Mouse (Mus musculus) heart, embryonic 12.5 days (tissue): ENCODE results near the gene Olfr1513. TPM values are rescaled to one million over a fixed set of nuclear protein-coding genes. Genes with fewer than 3 reads are reported as not detected.
A peak's percentile ranks its signal among the peaks of the same experiment; 100 is the strongest.
"Not testable (repeated sequence)": the region's sequence is repeated elsewhere in the genome, so short reads cannot be mapped to it uniquely, and the experiment has no call there.

Experiments used
- ATAC-seq: fragments of 200-750 bp; cut with Nextera tagmentation; 2 replicates; pipeline ENCODE4 v1.8.0; 2017; ENCODE audit warnings: moderate TSS enrichment, moderate library complexity; ENCODE audit not compliant: insufficient number of reproducible peaks, low FRiP score
- H3K27ac ChIP-seq: fragments of 300-500 bp; sonication (generic); 2 replicates; pipeline ENCODE4 v1.5.1; 2016; ENCODE audit warnings: mild to moderate bottlenecking, moderate library complexity; ENCODE audit not compliant: poor library complexity, severe bottlenecking
- H3K27me3 ChIP-seq: fragments of 300-500 bp; sonication (generic); replicated peaks from 2 replicates; pipeline ENCODE4 v1.6.1; 2016; ENCODE audit warnings: mild to moderate bottlenecking, moderate library complexity
- H3K36me3 ChIP-seq: fragments of 300-500 bp; sonication (generic); 2 replicates; pipeline ENCODE4 v1.6.1; 2016; ENCODE audit warnings: mild to moderate bottlenecking, moderate library complexity
- H3K4me1 ChIP-seq: fragments of 300-500 bp; sonication (generic); replicated peaks from 2 replicates; pipeline ENCODE4 v1.6.1; 2016; ENCODE audit warnings: mild to moderate bottlenecking
- H3K4me2 ChIP-seq: fragments of 300-500 bp; sonication (generic); 2 replicates; pipeline ENCODE4 v1.6.1; 2016; ENCODE audit warnings: mild to moderate bottlenecking, moderate library complexity
- H3K4me3 ChIP-seq: fragments of 300-500 bp; sonication (generic); 2 replicates; pipeline ENCODE4 v1.5.1; 2016; ENCODE audit warnings: mild to moderate bottlenecking
- H3K9ac ChIP-seq: fragments of 300-500 bp; sonication (generic); 2 replicates; pipeline ENCODE4 v1.6.1; 2016; ENCODE audit warnings: mild to moderate bottlenecking, moderate library complexity
- H3K9me3 ChIP-seq: fragments of 300-500 bp; sonication (generic); replicated peaks from 2 replicates; pipeline ENCODE4 v1.6.1; 2016; ENCODE audit warnings: mild to moderate bottlenecking, moderate library complexity
- WGBS: fragments of 180-500 bp; shearing (Covaris S2); methylation state at CpG from one replicate; pipeline ENCODE4 v1.1.7; 2016; 5-methylcytosine and 5-hydroxymethylcytosine counted together
- polyA plus RNA-seq: library from polyadenylated mRNA; unstranded; fragments of >200 nt; fragmentation: Nextera tagmentation; extraction: Ambion mirVana; gene quantifications from 2 replicates; pipeline ENCODE4 v1.2.1, GENCODE M21; 2016

Gene Olfr1513
- polyA plus RNA-seq, 1 experiment from 2014 or later = not detected

- no peak for ATAC-seq
- H3K27me3 ChIP-seq = peaks cover 58% of the 10 kb centered on the region
- no peak overlapping the region for H3K27ac ChIP-seq
- H3K9ac ChIP-seq = peak overlapping the region; percentile 61
- H3K9me3 ChIP-seq = no peaks in the 10 kb centered on the region
- peak overlapping the region; percentile 56 for H3K4me3 ChIP-seq
- 3% methylated on average over 14 of the region's 14 CpGs for WGBS
- H3K4me2 ChIP-seq = peak overlapping the region; percentile 94
- H3K4me1 ChIP-seq = peaks cover 8% of the 10 kb centered on the region; the same call in 1 of the 2 replicates
- H3K36me3 ChIP-seq = no peaks in the 10 kb centered on the region
These were observed 28.8 kb downstream of the Olfr1513 start for GRCm38 (mm10) chr14:52327375-52327901.

DNA sequence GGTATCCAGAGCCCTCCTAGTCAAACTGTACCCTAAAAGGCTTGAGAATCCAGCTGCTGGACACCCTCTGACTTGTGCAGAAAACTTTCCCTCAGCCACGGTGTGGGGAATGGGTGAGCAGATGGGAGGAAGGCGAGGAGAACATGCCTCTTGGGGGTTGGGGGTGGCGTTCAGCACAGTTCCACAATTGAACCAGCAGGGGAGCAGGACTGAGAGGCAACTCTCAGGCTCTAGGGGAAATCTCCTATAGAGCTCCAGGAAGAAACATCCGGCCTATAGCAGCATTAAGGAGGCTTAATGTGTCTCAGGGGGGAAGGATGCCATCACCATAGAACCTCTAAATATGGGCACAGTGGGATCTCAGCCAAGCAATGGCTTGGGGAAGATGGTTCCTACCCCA lies 30.3 kb downstream of the Olfr1513 start:
- no peaks in the 10 kb centered on the region for H3K9me3 ChIP-seq
- no peak for ATAC-seq
- WGBS = 13% methylated on average over 4 of the region's 4 CpGs

GRCm38 (mm10) chr14:52319361-52319760 lies 36.8 kb downstream of the Olfr1513 start:
- H3K9ac ChIP-seq = no peak overlapping the region
- H3K27ac ChIP-seq = no peak overlapping the region
- H3K4me1 ChIP-seq = peaks cover 19% of the 10 kb centered on the region
- no peak overlapping the region for H3K4me2 ChIP-seq
- H3K36me3 ChIP-seq = peaks cover 5% of the 10 kb centered on the region
- 49% methylated on average over 6 of the region's 6 CpGs for WGBS
- H3K9me3 ChIP-seq = no peaks in the 10 kb centered on the region
- no peak for ATAC-seq
- H3K27me3 ChIP-seq = 0 out of 2 replicates have a peak, but pooled peaks cover 3% of the 10 kb centered on the region
- H3K4me3 ChIP-seq = no peak overlapping the region

More for the DNA sequence above, 30.3 kb downstream of the Olfr1513 start:
- Histone ChIP-seq H3K4me3 (no peak overlapping the region), H3K27me3 (peaks cover 50% of the 10 kb centered on the region), H3K4me1 (peaks cover 8% of the 10 kb centered on the region; the same call in 1 of the 2 replicates), H3K36me3 (no peaks in the 10 kb centered on the region), H3K9ac (no peak overlapping the region), H3K27ac (no peak overlapping the region), H3K4me2 (no peak overlapping the region)

- Histone ChIP-seq H3K4me1 (peaks cover 34% of the 10 kb centered on the region), H3K36me3 (peaks cover 33% of the 10 kb centered on the region), H3K27ac (peak overlapping the region; percentile 61; the same call in 1 of the 2 replicates), H3K9ac (peak overlapping the region; percentile 83), H3K4me3 (peak overlapping the region; percentile 66), H3K9me3 (no peaks in the 10 kb centered on the region), H3K4me2 (peak overlapping the region; percentile 88), H3K27me3 (no peaks in the 10 kb centered on the region)
- WGBS = 11% methylated on average over 15 of the region's 16 CpGs
- ATAC-seq = peak; percentile 60
These were observed 39.6 kb downstream of the Olfr1513 start for GRCm38 (mm10) chr14:52316441-52317225.

- Histone ChIP-seq H3K27ac (peak overlapping the region; percentile 61), H3K4me3 (peak overlapping the region; percentile 66), H3K36me3 (peaks cover 40% of the 10 kb centered on the region), H3K9ac (peak overlapping the region; percentile 83), H3K4me1 (peaks cover 34% of the 10 kb centered on the region), H3K9me3 (no peaks in the 10 kb centered on the region), H3K27me3 (no peaks in the 10 kb centered on the region), H3K4me2 (peak overlapping the region; percentile 88)
- ATAC-seq = peak; percentile 83
- under 1% methylated on average over 31 of the region's 41 CpGs for WGBS
These were observed 40.3 kb downstream of the Olfr1513 start for GRCm38 (mm10) chr14:52315792-52316440.

DNA sequence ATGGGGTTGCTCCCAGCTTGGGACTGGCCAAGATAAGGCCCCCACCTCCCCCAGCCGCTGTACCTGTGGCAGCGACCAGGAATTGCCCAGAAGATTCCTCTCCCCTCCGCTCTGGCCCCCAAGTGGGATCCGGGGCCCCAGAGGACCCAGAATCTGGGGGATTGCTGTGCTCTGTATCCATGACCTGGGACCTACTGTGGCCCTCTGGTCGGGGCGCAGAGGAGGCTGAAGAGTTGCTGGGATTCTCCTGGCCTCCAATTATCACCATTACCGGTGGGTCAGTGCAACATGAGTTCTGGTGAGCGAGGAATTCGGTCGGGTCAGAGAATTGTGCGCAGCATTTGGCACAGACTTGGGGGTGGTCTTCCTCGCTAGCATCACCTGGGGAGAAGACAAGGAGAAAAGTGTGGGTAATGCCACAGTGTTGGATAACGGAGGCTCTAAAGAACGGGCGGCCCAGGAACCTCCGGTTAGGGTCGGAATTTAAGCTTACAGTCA lies 40.9 kb downstream of the Olfr1513 start:
- Histone ChIP-seq H3K4me2 (peak overlapping the region; percentile 88), H3K4me1 (peaks cover 34% of the 10 kb centered on the region), H3K36me3 (peaks cover 45% of the 10 kb centered on the region), H3K4me3 (peak overlapping the region; percentile 66), H3K27ac (peak overlapping the region; percentile 61; the same call in 1 of the 2 replicates), H3K9me3 (no peaks in the 10 kb centered on the region), H3K9ac (peak overlapping the region; percentile 83), H3K27me3 (no peaks in the 10 kb centered on the region)
- no peak for ATAC-seq
- WGBS = 3% methylated on average over 17 of the region's 17 CpGs

DNA sequence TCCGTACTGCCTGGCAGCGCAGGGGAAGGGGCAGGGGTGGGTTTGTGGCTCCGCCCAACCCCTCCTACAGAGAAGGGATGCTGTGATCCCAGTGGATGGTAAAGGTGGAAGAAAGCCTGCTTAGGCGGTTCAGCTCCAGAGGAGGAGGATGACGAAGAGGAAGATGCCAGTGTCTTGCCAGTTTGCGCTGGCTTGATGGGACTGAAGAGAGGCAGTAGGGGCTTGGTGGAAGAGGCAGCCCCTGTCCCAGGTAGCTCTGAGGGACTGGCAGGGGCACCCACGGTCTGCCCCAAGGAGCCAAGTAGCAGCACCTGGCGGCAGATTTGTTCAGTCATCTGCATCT lies 41.4 kb downstream of the Olfr1513 start:
- H3K9ac ChIP-seq = peak overlapping the region; percentile 83; the same call in 1 of the 2 replicates
- 39% methylated on average over 8 of the region's 8 CpGs for WGBS
- no peak for ATAC-seq
- H3K9me3 ChIP-seq = no peaks in the 10 kb centered on the region
- H3K27ac ChIP-seq = no peak overlapping the region
- H3K36me3 ChIP-seq = peaks cover 46% of the 10 kb centered on the region
- no peaks in the 10 kb centered on the region for H3K27me3 ChIP-seq
- peak overlapping the region; percentile 88 for H3K4me2 ChIP-seq
- H3K4me3 ChIP-seq = peak overlapping the region; percentile 66
- H3K4me1 ChIP-seq = peaks cover 34% of the 10 kb centered on the region

DNA sequence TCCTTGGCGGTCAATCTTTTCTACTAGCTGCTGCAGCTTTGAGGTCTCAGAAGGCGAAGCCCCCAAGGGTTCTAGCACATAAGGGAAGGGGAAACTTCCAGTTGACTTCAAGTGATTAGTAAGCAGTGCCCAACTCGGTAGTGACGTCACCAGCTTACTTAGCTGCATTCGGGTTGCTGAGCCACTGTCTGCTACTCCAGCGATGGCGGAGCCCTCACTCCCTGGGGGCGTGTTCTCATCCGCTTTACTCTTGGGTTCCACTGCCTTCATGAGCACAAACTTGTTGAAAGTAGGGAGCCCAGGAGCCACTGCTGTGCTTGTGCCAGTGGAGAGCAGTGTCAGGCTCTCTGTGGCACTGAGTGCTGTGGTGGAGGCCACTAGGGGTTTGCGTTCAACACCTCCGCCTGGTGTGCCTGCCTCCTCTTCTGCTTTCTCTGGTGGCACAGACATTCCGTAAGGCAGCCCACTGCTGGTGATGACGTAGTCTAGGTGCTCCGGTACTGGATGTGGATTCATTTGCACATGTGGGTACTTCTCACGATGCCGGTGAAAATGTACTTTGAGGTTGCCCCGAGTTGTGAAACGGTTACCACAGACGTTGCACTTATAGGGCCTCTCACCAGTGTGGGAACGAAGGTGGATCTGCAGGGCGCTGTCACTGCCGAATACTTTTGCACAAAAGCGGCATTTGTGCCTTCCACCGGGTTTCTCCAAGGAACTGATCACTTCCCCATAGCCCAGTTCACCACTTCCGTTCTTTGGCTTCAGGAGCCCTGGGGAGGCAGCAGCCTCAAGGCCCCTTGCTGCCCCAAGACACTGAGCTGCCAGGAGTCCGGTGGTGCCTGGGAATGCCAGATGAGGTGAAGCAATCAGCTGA lies 42.0 kb downstream of the Olfr1513 start:
- Histone ChIP-seq H3K9ac (no peak overlapping the region), H3K27ac (no peak overlapping the region), H3K9me3 (no peaks in the 10 kb centered on the region), H3K4me3 (peak overlapping the region; percentile 66; the same call in 1 of the 2 replicates), H3K36me3 (peaks cover 47% of the 10 kb centered on the region), H3K4me2 (peak overlapping the region; percentile 88), H3K27me3 (no peaks in the 10 kb centered on the region), H3K4me1 (peaks cover 34% of the 10 kb centered on the region)
- ATAC-seq = no peak
- WGBS = 81% methylated on average over 26 of the region's 26 CpGs

DNA sequence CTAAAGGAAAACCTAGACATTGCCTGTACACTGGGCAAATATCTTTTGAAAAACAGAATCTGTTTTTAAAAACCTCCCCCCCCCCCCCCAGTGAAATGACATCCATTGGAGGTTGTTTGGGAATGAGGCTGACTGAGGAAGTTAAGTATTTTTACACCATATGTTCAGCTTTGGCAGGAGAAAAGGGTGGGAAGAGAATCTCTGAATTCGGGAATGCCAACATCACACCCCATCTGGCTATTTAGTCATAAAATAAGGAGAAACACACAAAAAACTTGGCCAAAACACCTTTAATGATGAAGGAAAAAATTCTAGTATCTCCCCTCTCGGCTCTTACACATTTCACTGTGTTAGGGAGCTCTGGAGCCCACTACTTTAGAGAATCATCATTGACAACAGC lies 45.3 kb downstream of the Olfr1513 start:
- H3K4me3 ChIP-seq = no peak overlapping the region
- H3K27ac ChIP-seq = no peak overlapping the region
- no peaks in the 10 kb centered on the region for H3K9me3 ChIP-seq
- ATAC-seq = no peak
- no peak overlapping the region for H3K9ac ChIP-seq
- no peak overlapping the region for H3K4me2 ChIP-seq
- H3K27me3 ChIP-seq = no peaks in the 10 kb centered on the region
- 80% methylated on average over 2 of the region's 2 CpGs for whole genome bisulfite sequencing
- peaks cover 26% of the 10 kb centered on the region for H3K4me1 ChIP-seq
- H3K36me3 ChIP-seq = peaks cover 52% of the 10 kb centered on the region

GRCm38 (mm10) chr14:52310343-52310742 lies 45.9 kb downstream of the Olfr1513 start:
- not testable (repeated sequence) for ATAC-seq, H3K4me3 ChIP-seq, H3K9me3 ChIP-seq, H3K27ac ChIP-seq, H3K27me3 ChIP-seq, H3K4me2 ChIP-seq, H3K9ac ChIP-seq
- 90% methylated on average over 6 of the region's 6 CpGs for WGBS
- Histone ChIP-seq H3K36me3 (peaks cover 52% of the 10 kb centered on the region), H3K4me1 (peaks cover 25% of the 10 kb centered on the region)
